Mouse (Mus musculus) midbrain, postnatal 0 days (tissue): ENCODE measurements around the gene Rora. TPM values are rescaled to one million over a fixed set of nuclear protein-coding genes. Genes with fewer than 3 reads are reported as not detected.
A peak's percentile ranks its signal among the peaks of the same experiment; 100 is the strongest.

ENCODE experiments used
- ATAC-seq: fragments of 200-750 bp; cut with Nextera tagmentation; 2 replicates; pipeline ENCODE4 v1.8.0; 2017; ENCODE audit warnings: moderate number of reproducible peaks, mild to moderate bottlenecking, moderate TSS enrichment, moderate library complexity; ENCODE audit not compliant: low FRiP score
- DNase-seq: peaks from one replicate; pipeline ENCODE4 v3.0.0-alpha.2; 2015; ENCODE audit warnings: low spot score
- H3K27ac ChIP-seq: fragments of 300-500 bp; sonication (generic); 2 replicates; pipeline ENCODE4 v1.5.1; 2014; ENCODE audit warnings: low read depth, mild to moderate bottlenecking, low read length, mixed read lengths
- H3K27me3 ChIP-seq: fragments of 300-500 bp; sonication (generic); 2 replicates; pipeline ENCODE4 v1.6.1; 2014; ENCODE audit warnings: low read length, control low read depth, mixed read lengths; ENCODE audit not compliant: insufficient read depth
- H3K36me3 ChIP-seq: fragments of 300-500 bp; sonication (generic); 2 replicates; pipeline ENCODE4 v1.6.1; 2014; ENCODE audit warnings: low read length, control low read depth, mixed read lengths; ENCODE audit not compliant: insufficient read depth
- H3K4me1 ChIP-seq: fragments of 300-500 bp; sonication (generic); 2 replicates; pipeline ENCODE4 v1.6.1; 2014; ENCODE audit warnings: mild to moderate bottlenecking, control low read depth, antibody characterized with exemption, low read length, mixed read lengths; ENCODE audit not compliant: insufficient read depth
- H3K4me2 ChIP-seq: fragments of 300-500 bp; sonication (generic); 2 replicates; pipeline ENCODE4 v1.6.1; 2014; ENCODE audit warnings: low read depth, mild to moderate bottlenecking, low read length, mixed read lengths; ENCODE audit not compliant: poor library complexity, severe bottlenecking
- H3K4me3 ChIP-seq: fragments of 300-500 bp; sonication (generic); 2 replicates; pipeline ENCODE4 v1.5.1; 2014; ENCODE audit warnings: low read depth, mild to moderate bottlenecking, low read length, moderate library complexity
- H3K9ac ChIP-seq: fragments of 300-500 bp; sonication (generic); replicated peaks from 2 replicates; pipeline ENCODE4 v1.6.1; 2014; ENCODE audit warnings: mild to moderate bottlenecking, low read length, moderate library complexity, mixed read lengths; ENCODE audit not compliant: poor library complexity, severe bottlenecking
- H3K9me3 ChIP-seq: fragments of 300-500 bp; sonication (generic); 2 replicates; pipeline ENCODE4 v1.6.1; 2016; ENCODE audit warnings: low read length, control low read depth
- CTCF ChIP-seq: IDR thresholded peaks from 2 replicates; pipeline ENCODE4 v1.5.1; 2016; ENCODE audit warnings: antibody characterized with exemption, mild to moderate bottlenecking
- WGBS: fragments of 180-500 bp; shearing (Covaris S2); extraction: QIAGEN DNeasy Blood & Tissue Kit; methylation state at CpG from one replicate; pipeline ENCODE4 v1.1.7; 2014; 5-methylcytosine and 5-hydroxymethylcytosine counted together
- polyA plus RNA-seq: library from polyadenylated mRNA; unstranded; fragments of >200 nt; fragmentation: Nextera tagmentation; extraction: Ambion mirVana; gene quantifications from 2 replicates; pipeline ENCODE4 v1.2.1, GENCODE M21; 2015
- total RNA-seq: library from RNA; depleted of rRNA; stranded (reverse); fragments of >200 nt; gene quantifications from 2 replicates; pipeline ENCODE4 v1.2.3, GENCODE M21; 2014

Gene Rora
- total and polyA plus RNA-seq, 2 experiments from 2014 or later, result 28.2 to 49.6 TPM

DNA sequence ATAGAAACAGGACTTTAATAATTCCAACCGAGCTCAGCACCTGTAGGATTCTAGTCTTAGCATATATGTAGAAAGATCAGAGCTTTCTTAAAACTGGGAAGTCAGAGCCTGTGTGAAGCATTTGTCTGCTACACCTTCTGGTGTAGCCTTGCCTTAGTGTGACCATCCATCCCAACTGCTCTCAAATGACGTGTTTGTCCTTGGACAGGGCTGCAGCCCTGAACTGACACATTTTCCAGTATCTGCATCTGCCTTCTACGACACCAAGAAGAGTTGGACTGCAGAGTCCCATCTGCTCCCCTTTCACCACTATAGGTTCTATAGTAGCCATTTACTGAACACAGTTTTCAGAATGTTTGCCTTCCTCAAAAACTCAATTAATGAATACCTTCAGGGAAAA is 776.9 kb downstream of the Rora start:
- no peak overlapping the region for H3K4me2 ChIP-seq
- H3K27me3 ChIP-seq, result no peaks in the 10 kb centered on the region
- no peak overlapping the region for H3K9ac ChIP-seq
- DNase-seq, result no peak
- no peak overlapping the region for H3K4me3 ChIP-seq
- peaks cover 4% of the 10 kb centered on the region; the same call in 1 of the 2 replicates for H3K36me3 ChIP-seq
- H3K9me3 ChIP-seq, result no peaks in the 10 kb centered on the region
- ATAC-seq, result no peak
- no peak overlapping the region for H3K27ac ChIP-seq
- no peak for TF ChIP-seq CTCF
- H3K4me1 ChIP-seq, result peaks cover 4% of the 10 kb centered on the region; the same call in 1 of the 2 replicates
- WGBS, result 92% methylated on average over 3 of the region's 3 CpGs

DNA sequence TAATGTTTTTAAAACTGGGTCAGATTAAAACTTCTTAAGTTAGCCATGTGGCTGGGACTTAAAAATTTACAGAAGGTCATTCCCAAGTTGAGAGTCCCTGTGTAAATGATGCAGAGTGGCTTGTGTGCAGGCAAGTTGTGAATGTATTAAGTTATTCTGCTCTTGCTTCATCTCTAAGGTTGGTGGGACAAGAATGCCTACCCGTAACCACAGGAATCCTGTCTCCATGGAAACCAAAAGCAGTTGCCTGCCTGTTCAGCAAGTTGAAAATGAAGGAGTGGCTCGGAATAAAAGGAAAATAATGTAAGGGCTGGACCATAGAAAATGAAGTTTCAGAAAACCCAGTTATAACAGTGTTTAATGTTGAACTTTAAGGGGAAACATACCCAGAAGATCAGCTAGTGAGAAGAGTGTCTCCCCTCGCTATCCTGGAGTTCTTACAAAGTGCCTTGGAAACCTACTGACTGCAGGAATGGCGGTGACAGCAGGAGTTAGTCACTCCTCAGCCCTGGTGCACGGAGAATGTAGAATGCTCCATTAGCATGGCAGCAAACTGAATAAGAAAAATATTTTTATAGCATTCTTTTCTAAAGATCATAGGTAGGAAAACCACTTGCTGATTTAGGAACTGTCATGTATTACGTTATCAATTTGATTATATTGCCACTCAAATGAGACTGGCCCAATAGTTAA is 778.4 kb downstream of the Rora start:
- no peak for ATAC-seq
- H3K4me3 ChIP-seq, result no peak overlapping the region

DNA sequence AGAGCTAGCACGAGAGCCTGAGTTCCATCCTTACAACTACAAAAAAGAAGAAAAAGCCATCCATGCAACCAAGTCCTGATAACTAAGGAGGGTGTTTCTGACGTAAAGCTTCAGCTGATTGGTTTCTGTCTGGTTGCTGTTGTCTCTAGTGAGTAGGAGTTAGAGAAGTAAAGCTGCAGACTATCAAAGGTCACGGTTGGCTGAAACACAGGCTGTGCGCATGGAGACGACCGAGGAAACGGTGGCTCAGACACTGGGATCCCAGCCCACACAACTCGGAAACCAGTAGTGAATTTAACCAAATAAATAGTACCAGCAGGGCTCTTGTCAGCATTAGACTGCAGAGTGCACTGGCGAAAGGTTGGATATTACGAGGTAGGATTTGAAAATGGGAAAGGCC is 781.6 kb downstream of the Rora start:
- DNase-seq (no peak), ATAC-seq (no peak)
- H3K9ac ChIP-seq, result no peak overlapping the region
- WGBS, result 66% methylated on average over 10 of the region's 10 CpGs
- H3K4me1 ChIP-seq, result peaks cover 4% of the 10 kb centered on the region; the same call in 1 of the 2 replicates
- H3K4me2 ChIP-seq, result no peak overlapping the region
- H3K36me3 ChIP-seq, result no peaks in the 10 kb centered on the region; the same call in 1 of the 2 replicates
- TF ChIP-seq CTCF, result no peak
- H3K4me3 ChIP-seq, result no peak overlapping the region
- H3K27me3 ChIP-seq, result no peaks in the 10 kb centered on the region
- H3K9me3 ChIP-seq, result no peaks in the 10 kb centered on the region
- no peak overlapping the region for H3K27ac ChIP-seq

More for the DNA sequence above, 778.4 kb downstream of the Rora start:
- H3K9me3 ChIP-seq, result no peaks in the 10 kb centered on the region
- H3K36me3 ChIP-seq, result peaks cover 4% of the 10 kb centered on the region; the same call in 1 of the 2 replicates
- peaks cover 4% of the 10 kb centered on the region; the same call in 1 of the 2 replicates for H3K4me1 ChIP-seq
- H3K27me3 ChIP-seq, result no peaks in the 10 kb centered on the region
- no peak overlapping the region for H3K27ac ChIP-seq
- no peak overlapping the region for H3K9ac ChIP-seq
- WGBS, result 21% methylated on average over 6 of the region's 6 CpGs
- no peak overlapping the region for H3K4me2 ChIP-seq
- DNase-seq, result peak; percentile 68
- TF ChIP-seq CTCF, result no peak

DNA sequence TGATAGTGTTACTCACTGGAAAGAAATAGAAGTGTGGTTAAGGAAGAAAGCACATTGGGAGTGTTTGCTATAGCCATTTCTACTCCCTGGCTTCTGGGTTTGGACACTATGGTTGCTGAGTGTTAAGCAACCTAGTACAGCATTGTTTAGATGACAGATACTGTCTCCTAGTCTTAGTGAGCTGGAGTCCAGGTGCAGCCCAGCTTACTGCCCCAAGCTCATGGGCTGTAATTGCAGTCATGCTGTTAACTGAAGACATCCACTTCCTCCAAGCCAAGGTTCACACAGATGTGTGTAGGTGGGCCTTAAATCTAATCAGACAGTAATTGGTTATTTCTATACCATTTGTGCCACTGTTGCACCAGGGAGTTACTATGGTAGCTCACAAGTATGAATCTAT is 782.1 kb downstream of the Rora start:
- no peaks in the 10 kb centered on the region for H3K9me3 ChIP-seq
- ATAC-seq (no peak), DNase-seq (no peak)
- peaks cover 4% of the 10 kb centered on the region; the same call in 1 of the 2 replicates for H3K4me1 ChIP-seq
- no peak overlapping the region for H3K27ac ChIP-seq
- no peak overlapping the region for H3K9ac ChIP-seq
- H3K4me2 ChIP-seq, result no peak overlapping the region
- TF ChIP-seq CTCF, result no peak
- no peaks in the 10 kb centered on the region for H3K27me3 ChIP-seq
- H3K36me3 ChIP-seq, result no peaks in the 10 kb centered on the region; the same call in 1 of the 2 replicates
- H3K4me3 ChIP-seq, result no peak overlapping the region
